Mouse (Mus musculus) lung, embryonic 15.5 days (tissue): ENCODE results near the gene Irak2. TPM values are rescaled to one million over a fixed set of nuclear protein-coding genes. Genes with fewer than 3 reads are reported as not detected.
"Not testable (repeated sequence)": the region's sequence is repeated elsewhere in the genome, so short reads cannot be mapped to it uniquely, and the experiment has no call there.

Experiments
- ATAC-seq: fragments of 200-750 bp; cut with Nextera tagmentation; 2 replicates; pipeline ENCODE4 v1.8.0; 2017; ENCODE audit warnings: moderate number of reproducible peaks, borderline replicate concordance; ENCODE audit not compliant: low FRiP score, low TSS enrichment; ENCODE audit errors: extremely low read depth
- H3K27ac ChIP-seq: fragments of 300-500 bp; sonication (generic); 2 replicates; pipeline ENCODE4 v1.5.1; 2015; ENCODE audit warnings: moderate library complexity, mild to moderate bottlenecking, inconsistent platforms
- H3K27me3 ChIP-seq: fragments of 300-500 bp; sonication (generic); 2 replicates; pipeline ENCODE4 v1.6.1; 2015; ENCODE audit warnings: inconsistent platforms
- H3K36me3 ChIP-seq: fragments of 300-500 bp; sonication (generic); 2 replicates; pipeline ENCODE4 v1.6.1; 2015; ENCODE audit warnings: inconsistent platforms
- H3K4me1 ChIP-seq: fragments of 300-500 bp; sonication (generic); 2 replicates; pipeline ENCODE4 v1.6.1; 2015; ENCODE audit warnings: inconsistent platforms
- H3K4me2 ChIP-seq: fragments of 300-500 bp; sonication (generic); 2 replicates; pipeline ENCODE4 v1.6.1; 2015; ENCODE audit warnings: inconsistent platforms, mild to moderate bottlenecking, moderate library complexity
- H3K4me3 ChIP-seq: fragments of 300-500 bp; sonication (generic); 2 replicates; pipeline ENCODE4 v1.5.1; 2015; ENCODE audit warnings: mild to moderate bottlenecking, inconsistent platforms
- H3K9ac ChIP-seq: fragments of 300-500 bp; sonication (generic); 2 replicates; pipeline ENCODE4 v1.6.1; 2015; ENCODE audit warnings: inconsistent platforms
- H3K9me3 ChIP-seq: fragments of 300-500 bp; sonication (generic); 2 replicates; pipeline ENCODE4 v1.6.1; 2016; ENCODE audit warnings: inconsistent platforms
- WGBS: fragments of 180-500 bp; shearing (Covaris S2); methylation state at CpG from one replicate; pipeline ENCODE4 v1.1.7; 2015; 5-methylcytosine and 5-hydroxymethylcytosine counted together
- polyA plus RNA-seq: library from polyadenylated mRNA; unstranded; fragments of >200 nt; fragmentation: Nextera tagmentation; extraction: Ambion mirVana; gene quantifications from 2 replicates; pipeline ENCODE4 v1.2.1, GENCODE M21; 2015

The Irak2 gene
- polyA plus RNA-seq, 1 experiment from 2014 or later, result 6.4 TPM

DNA sequence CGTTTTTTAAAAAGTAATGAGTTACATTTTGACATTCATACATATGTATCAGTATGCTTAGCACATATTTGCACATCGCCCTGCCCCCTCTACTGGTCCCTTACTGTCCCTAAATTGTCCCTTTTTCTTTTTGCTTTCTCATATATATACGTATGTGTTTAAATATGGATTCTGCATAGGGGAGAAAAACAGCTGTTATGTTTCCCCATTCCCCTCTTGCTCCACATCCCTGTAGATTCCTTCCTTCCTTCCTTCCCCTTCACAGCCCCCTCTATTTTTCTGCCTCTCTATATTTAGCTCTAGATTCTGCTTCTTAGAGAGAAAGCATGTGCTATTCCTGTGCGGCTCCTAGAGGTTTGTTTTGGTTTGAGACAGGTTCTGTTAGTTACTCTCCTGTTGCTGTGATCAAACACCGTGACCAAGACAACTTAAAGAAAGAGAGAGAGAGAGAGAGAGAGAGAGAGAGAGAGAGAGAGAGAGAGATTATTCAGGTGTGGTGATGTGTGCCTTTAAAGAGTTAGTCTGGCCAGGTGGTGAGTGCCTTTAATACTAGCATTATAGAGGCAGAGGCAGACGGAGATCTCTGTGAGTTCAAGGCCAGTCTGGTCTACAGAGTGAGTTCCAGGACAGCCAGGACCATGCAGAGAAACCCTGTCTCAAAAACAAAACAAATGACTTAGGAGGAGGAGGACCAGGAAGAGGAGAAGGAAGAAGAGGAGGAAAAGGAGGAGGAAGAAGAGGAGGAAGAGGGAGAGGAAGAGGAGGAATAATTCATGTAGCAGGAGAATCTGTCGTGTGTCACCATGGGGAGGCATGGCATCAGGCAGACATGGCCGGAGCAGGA lies 21.6 kb downstream of the Irak2 start:
- 53% methylated on average over 8 of the region's 8 CpGs for WGBS
- ATAC-seq, result no peak
- H3K27ac ChIP-seq, result no peak overlapping the region
- H3K27me3 ChIP-seq, result no peaks in the 10 kb centered on the region
- no peak overlapping the region for H3K4me3 ChIP-seq
- no peak overlapping the region for H3K9ac ChIP-seq
- H3K36me3 ChIP-seq, result no peaks in the 10 kb centered on the region
- no peaks in the 10 kb centered on the region for H3K9me3 ChIP-seq
- no peak overlapping the region for H3K4me2 ChIP-seq
- peaks cover 14% of the 10 kb centered on the region; the same call in 1 of the 2 replicates for H3K4me1 ChIP-seq

DNA sequence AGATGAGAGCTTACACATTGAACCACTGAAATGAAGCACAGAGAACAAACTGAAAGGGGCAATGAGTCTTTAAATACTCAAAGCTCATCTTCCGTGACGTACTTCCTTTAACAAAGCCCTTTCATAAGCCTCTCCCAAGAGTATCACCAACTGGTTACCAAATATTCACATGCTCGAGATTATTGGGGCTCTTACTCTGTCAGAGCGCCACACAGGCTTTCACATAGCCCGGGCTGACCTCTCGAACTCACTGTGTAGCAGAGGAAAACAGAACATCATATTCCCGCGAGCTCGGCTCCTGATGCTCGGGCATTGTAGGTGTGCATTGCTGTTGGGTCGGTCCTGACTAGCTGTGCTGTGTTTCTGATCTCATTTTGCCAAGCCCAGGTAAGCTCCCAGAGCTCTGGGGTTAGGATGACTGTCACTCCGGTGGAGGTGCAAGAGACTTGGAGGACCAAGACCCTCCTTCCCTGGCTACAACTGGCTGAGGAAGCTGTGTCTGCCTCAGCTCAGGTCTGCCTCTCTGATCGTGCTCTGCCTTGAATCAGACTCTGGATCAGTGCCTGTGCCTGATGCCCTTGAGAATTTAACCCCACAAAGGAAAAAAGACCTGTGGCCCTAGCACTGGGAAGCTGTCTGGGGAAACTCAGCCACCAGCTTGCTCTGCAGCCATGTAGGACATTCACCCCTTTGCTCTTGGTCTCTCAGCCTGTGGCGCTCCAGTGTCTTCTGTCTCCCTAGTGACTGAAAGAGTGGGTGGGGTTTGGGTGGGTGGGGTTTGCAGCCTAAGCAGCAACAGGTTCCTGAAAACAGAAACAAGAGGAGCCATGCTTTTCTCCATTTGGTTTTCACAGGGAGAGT lies 22.5 kb downstream of the Irak2 start:
- no peaks in the 10 kb centered on the region for H3K36me3 ChIP-seq
- no peak for ATAC-seq
- peaks cover 14% of the 10 kb centered on the region; the same call in 1 of the 2 replicates for H3K4me1 ChIP-seq
- no peak overlapping the region for H3K9ac ChIP-seq
- no peaks in the 10 kb centered on the region for H3K27me3 ChIP-seq
- H3K4me2 ChIP-seq, result no peak overlapping the region
- H3K9me3 ChIP-seq, result no peaks in the 10 kb centered on the region
- 53% methylated on average over 14 of the region's 14 CpGs for WGBS
- H3K4me3 ChIP-seq, result no peak overlapping the region
- no peak overlapping the region for H3K27ac ChIP-seq

DNA sequence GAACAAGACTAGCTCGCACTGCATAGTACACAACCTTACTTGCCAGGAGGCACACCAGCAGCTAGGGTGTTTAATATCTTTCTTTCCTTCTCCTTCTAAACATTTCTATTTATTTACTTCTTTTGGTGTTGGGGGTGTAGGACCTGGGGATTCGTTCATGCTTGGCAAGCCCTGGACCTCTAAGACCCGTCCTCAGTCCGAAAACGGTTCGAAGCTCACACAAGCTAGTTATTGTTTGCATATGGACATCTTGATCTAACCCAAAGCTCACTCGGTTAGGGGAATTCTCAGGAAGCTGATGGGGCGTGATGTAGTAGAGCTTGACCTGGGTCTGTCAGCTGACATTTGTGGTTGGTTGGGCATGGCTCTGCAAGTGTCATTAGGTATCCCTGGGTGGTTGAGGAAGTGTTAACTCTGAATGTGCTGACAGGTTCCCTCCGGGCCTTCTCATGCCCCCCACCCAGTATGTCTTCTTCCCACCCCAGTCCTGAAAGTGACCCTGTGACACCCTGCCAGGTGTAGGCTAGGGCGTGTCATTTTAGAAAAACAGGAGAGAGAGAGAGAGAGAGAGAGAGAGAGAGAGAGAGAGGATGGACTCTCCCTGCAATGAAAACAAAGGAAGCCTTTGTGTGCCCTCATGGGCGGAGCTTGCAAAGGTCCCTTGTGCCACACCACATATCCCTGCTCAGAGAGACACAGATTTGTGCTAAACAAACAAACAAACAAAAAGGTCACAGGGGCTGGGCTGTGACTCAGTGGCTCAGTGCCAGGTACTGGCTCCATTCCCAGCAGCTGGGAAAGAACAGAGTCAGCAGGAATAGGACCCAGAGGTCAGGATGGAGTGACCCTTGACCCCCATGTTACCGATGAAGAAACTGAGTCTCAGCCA lies 23.3 kb downstream of the Irak2 start:
- no peak for ATAC-seq

DNA sequence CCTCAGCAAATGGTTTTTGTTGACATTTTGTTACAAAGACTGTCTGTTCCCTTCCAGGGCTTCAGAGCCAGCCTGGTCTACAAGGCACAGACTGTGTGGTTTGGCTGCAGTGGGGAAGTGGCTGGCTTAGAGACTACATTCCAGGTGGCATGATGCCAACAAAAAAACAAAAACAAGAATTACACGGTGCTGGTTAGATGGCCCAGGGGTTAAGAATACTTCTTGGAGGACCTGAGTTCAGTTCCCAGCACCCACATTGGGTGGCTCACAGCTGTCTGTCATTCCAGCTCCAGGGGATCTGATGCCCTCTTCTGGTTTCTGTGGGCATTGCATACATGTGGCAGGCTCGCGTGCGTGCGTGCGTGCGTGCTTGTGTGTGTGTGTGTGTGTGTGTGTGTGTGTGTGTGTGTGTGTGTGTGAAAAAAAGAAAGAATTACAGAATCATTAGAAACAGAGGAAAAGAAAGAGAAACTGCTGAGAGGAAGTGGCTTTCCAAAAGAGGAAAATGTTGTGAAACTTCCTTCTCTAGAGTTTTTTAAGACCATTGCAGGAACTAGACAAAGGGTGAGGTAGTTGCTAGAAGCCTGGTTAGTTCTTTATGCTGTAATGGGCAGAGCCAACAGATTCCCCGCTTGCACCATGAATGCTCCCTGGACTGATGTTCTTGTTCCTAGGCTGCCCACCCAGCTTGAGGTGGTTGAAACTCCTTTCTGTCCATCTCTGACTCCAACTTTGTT lies 24.9 kb downstream of the Irak2 start:
- WGBS, result 91% methylated on average over 8 of the region's 8 CpGs
- H3K4me1 ChIP-seq, result peaks cover 14% of the 10 kb centered on the region; the same call in 1 of the 2 replicates
- H3K9ac ChIP-seq, result no peak overlapping the region
- H3K4me2 ChIP-seq, result no peak overlapping the region
- H3K4me3 ChIP-seq, result no peak overlapping the region
- H3K36me3 ChIP-seq, result no peaks in the 10 kb centered on the region
- ATAC-seq, result no peak
- H3K27me3 ChIP-seq, result no peaks in the 10 kb centered on the region
- no peaks in the 10 kb centered on the region for H3K9me3 ChIP-seq
- H3K27ac ChIP-seq, result no peak overlapping the region

More for the DNA sequence above, 23.3 kb downstream of the Irak2 start:
- Histone ChIP-seq H3K4me3 (no peak overlapping the region), H3K9ac (no peak overlapping the region), H3K27ac (no peak overlapping the region), H3K27me3 (no peaks in the 10 kb centered on the region), H3K36me3 (no peaks in the 10 kb centered on the region), H3K4me1 (peaks cover 14% of the 10 kb centered on the region; the same call in 1 of the 2 replicates), H3K4me2 (no peak overlapping the region), H3K9me3 (no peaks in the 10 kb centered on the region)
- 47% methylated on average over 12 of the region's 12 CpGs for WGBS

DNA sequence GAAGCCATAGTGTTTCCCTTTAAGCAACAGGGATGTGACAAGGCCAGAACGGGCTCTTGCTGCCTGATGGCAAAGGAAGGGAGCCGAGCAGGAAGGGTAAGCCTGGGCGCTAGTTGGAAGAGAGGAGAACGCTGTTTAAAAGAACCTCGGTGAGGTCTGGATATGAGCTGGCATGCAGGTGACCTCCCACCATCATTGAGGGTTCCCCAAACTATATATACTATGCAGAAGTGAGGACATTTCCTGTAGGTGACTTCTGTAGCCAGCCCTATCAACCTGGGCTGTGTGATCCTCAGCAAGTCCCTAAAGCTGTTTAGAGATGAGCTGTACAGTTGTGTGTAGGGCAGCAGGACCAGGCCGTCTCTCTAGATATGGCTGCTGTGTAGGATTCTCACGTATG lies 26.0 kb downstream of the Irak2 start:
- Histone ChIP-seq H3K9me3 (no peaks in the 10 kb centered on the region), H3K4me1 (peaks cover 21% of the 10 kb centered on the region), H3K27ac (no peak overlapping the region), H3K4me2 (no peak overlapping the region), H3K27me3 (no peaks in the 10 kb centered on the region), H3K4me3 (no peak overlapping the region), H3K9ac (no peak overlapping the region), H3K36me3 (no peaks in the 10 kb centered on the region)
- 80% methylated on average over 7 of the region's 7 CpGs for WGBS
- no peak for ATAC-seq

DNA sequence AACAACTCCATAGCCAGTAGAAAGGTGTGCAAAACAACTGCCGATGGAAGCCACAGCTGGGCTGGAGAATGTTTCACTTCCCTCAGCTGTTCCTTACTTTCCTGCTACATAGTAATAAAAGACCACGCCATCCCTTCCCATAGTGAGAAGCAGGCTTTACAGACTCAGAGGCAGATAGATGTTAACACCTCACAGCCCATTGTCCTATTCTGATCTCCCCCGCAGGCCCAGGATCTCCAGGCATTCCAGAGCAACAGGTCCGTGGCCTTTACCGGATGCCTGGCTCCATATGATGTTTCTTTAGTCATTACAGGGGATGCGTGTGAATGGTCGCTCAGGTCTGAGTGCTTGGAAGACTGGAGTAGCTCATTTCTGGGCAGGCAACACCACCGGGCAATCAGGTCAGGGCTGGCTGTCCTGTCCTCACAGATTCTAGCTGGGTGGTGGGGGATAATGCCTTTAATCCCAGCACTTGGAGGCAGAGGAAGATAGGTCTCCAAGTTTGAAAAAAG lies 29.4 kb downstream of the Irak2 start:
- Histone ChIP-seq H3K27ac (no peak overlapping the region), H3K9ac (no peak overlapping the region), H3K9me3 (no peaks in the 10 kb centered on the region), H3K36me3 (no peaks in the 10 kb centered on the region), H3K4me3 (no peak overlapping the region), H3K27me3 (no peaks in the 10 kb centered on the region), H3K4me1 (peaks cover 7% of the 10 kb centered on the region), H3K4me2 (no peak overlapping the region)
- 55% methylated on average over 8 of the region's 8 CpGs for WGBS
- no peak for ATAC-seq

DNA sequence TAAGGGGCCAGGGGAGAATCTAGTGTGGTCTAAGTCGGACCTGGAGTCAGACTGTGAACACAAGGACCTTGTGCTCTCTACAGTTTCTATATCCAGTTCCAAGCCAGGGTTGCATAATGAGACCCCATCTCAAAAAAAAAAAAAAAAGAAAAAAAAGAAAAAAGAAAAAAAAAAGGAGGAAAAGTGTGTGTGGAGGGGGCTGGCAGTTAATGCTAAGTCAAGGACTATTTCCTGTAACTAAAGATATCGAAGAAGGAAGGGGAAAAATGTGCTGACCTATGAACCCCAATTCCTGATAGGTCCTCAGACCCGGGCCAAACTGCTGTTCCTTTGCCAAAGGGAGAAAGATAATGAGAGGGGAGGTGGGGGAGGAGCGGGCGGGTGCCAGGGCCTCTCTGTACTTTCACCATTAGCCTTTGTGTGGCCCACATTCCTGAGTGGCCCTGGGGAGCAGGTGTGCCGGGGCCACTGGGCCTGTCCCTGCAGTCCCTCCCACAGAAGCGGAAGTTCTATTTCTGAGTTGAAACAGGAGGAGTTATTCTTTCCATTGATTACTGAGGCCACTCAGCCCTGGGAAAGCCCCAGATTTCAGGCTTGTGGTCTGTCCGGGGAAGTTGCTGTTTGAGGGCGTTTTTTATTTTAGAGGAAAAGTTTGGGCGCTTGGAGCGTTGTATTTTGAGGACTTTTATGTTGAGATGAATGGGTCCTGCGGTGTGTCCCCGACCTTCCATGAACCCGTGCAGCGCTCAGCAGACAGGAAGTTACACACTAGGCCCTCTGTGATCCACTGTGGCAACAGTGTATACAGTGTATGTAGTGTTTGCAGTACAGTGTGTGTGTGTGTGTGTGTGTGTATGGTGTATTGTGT lies 30.3 kb downstream of the Irak2 start:
- no peak overlapping the region for H3K9ac ChIP-seq
- peak overlapping the region; percentile 79 for H3K27ac ChIP-seq
- peak; percentile 68 for ATAC-seq
- 21% methylated on average over 15 of the region's 15 CpGs for WGBS
- H3K36me3 ChIP-seq, result no peaks in the 10 kb centered on the region
- H3K4me3 ChIP-seq, result no peak overlapping the region
- peak overlapping the region; percentile 12; the same call in 1 of the 2 replicates for H3K4me2 ChIP-seq
- H3K9me3 ChIP-seq, result no peaks in the 10 kb centered on the region
- peaks cover 7% of the 10 kb centered on the region for H3K4me1 ChIP-seq
- no peaks in the 10 kb centered on the region for H3K27me3 ChIP-seq

DNA sequence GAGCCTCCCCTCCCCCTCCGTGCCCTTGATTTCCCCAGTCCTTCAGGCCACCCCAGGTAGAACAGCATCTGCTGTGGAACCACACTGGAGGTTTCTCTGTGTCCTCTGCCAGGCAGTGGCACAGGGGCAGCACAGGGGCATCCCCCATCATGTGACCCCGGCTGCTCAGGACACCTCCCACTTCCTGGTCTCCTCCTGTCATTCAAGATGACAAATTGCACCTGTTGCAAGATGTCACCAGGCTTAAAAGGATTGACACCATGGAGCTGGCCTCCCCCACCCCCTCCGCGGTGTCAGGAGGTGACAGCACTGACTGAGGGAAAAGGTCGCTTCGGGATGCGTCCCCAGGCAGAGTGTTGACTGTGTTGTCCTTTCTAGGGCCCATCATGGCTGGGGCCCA lies 31.6 kb downstream of the Irak2 start:
- H3K9me3 ChIP-seq, result no peaks in the 10 kb centered on the region
- 0 out of 2 replicates have a peak, but pooled peaks have one; percentile 16 for ATAC-seq
- 40% methylated on average over 7 of the region's 7 CpGs for WGBS

DNA sequence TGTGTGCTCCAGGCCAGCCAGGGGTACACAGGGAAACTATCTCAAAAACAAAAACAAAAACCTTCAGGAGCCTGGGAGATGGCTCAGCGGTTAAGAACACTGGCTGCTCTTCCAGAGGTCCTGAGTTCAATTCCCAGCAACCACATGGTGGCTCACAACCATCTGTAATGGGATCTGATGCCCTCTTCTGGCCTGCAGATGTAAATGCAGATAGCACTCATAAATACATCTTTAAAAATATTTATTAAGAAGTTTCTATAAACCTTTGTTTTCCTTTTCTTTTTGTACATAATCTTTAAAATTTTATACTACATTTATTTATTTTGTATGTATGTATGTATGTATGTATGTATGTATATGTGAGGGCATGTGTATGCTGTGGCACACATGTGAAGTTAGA lies 33.8 kb downstream of the Irak2 start:
- not testable (repeated sequence) for H3K4me2 ChIP-seq, H3K4me1 ChIP-seq, ATAC-seq, H3K9ac ChIP-seq, H3K27ac ChIP-seq, H3K4me3 ChIP-seq, H3K36me3 ChIP-seq, H3K27me3 ChIP-seq, H3K9me3 ChIP-seq
- WGBS, result 91% methylated on average over 1 of the region's 1 CpGs

More for the DNA sequence above, 31.6 kb downstream of the Irak2 start:
- no peak overlapping the region for H3K9ac ChIP-seq
- H3K4me2 ChIP-seq, result no peak overlapping the region
- no peak overlapping the region for H3K4me3 ChIP-seq
- no peaks in the 10 kb centered on the region for H3K36me3 ChIP-seq
- H3K27me3 ChIP-seq, result no peaks in the 10 kb centered on the region
- no peak overlapping the region for H3K27ac ChIP-seq
- H3K4me1 ChIP-seq, result peaks cover 7% of the 10 kb centered on the region

DNA sequence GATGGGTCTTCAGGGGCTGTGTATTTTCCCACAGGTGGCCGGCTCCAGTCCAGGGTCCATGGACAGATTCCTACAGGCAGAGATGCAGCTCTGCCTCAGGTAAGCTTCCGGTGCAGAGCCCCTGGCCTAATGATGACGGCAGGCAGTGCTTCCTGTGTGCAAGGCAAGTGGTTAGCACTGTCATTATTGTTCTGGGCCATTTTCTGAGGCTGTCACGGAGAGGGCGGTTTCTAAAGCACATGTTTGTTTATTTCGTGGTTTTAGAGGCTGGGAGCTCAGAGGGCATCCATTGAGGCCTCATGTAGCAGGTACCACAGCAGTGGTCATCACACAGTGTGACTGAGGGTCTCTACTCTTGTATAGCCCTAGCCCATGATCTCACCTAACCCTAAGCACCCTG lies 34.7 kb downstream of the Irak2 start:
- H3K9ac ChIP-seq, result no peak overlapping the region
- H3K9me3 ChIP-seq, result no peaks in the 10 kb centered on the region
- no peak overlapping the region for H3K4me2 ChIP-seq
- H3K36me3 ChIP-seq, result no peaks in the 10 kb centered on the region
- H3K27ac ChIP-seq, result no peak overlapping the region
- H3K27me3 ChIP-seq, result no peaks in the 10 kb centered on the region
- H3K4me1 ChIP-seq, result peaks cover 7% of the 10 kb centered on the region
- ATAC-seq, result no peak
- H3K4me3 ChIP-seq, result no peak overlapping the region
- 73% methylated on average over 6 of the region's 6 CpGs for WGBS
